Mouse (Mus musculus) heart, embryonic 16.5 days (tissue): ENCODE results near the gene Best2. TPM values are rescaled to one million over a fixed set of nuclear protein-coding genes. Genes with fewer than 3 reads are reported as not detected.

Experiments used
- ATAC-seq: fragments of 200-750 bp; cut with Nextera tagmentation; replicated peaks from 2 replicates; pipeline ENCODE4 v1.8.0; 2017; ENCODE audit warnings: moderate number of reproducible peaks; ENCODE audit not compliant: insufficient read depth, low FRiP score; ENCODE audit errors: extremely low read depth
- H3K27ac ChIP-seq: fragments of 300-500 bp; sonication (generic); 2 replicates; pipeline ENCODE4 v1.5.1; 2014; ENCODE audit warnings: mild to moderate bottlenecking, low read length, control low read depth, moderate library complexity
- H3K27me3 ChIP-seq: fragments of 300-500 bp; sonication (generic); 2 replicates; pipeline ENCODE4 v1.6.1; 2014; ENCODE audit warnings: low read length, mixed read lengths; ENCODE audit not compliant: control insufficient read depth, insufficient read depth
- H3K36me3 ChIP-seq: fragments of 300-500 bp; sonication (generic); 2 replicates; pipeline ENCODE4 v1.6.1; 2014; ENCODE audit not compliant: control insufficient read depth, insufficient read depth
- H3K4me1 ChIP-seq: fragments of 300-500 bp; sonication (generic); 2 replicates; pipeline ENCODE4 v1.6.1; 2014; ENCODE audit warnings: low read length, mixed read lengths; ENCODE audit not compliant: control insufficient read depth, insufficient read depth
- H3K4me2 ChIP-seq: fragments of 300-500 bp; sonication (generic); 2 replicates; pipeline ENCODE4 v1.6.1; 2014; ENCODE audit warnings: low read depth, mild to moderate bottlenecking, control low read depth, low read length
- H3K4me3 ChIP-seq: fragments of 300-500 bp; sonication (generic); 2 replicates; pipeline ENCODE4 v1.5.1; 2014; ENCODE audit warnings: mild to moderate bottlenecking, control low read depth, low read length
- H3K9ac ChIP-seq: fragments of 300-500 bp; sonication (generic); 2 replicates; pipeline ENCODE4 v1.6.1; 2014; ENCODE audit warnings: low read length, control low read depth
- H3K9me3 ChIP-seq: fragments of 300-500 bp; sonication (generic); replicated peaks from 2 replicates; pipeline ENCODE4 v1.6.1; 2016; ENCODE audit warnings: low read length; ENCODE audit not compliant: control insufficient read depth
- WGBS: fragments of 180-500 bp; shearing (Covaris S2); extraction: QIAGEN DNeasy Blood & Tissue Kit; methylation state at CpG from one replicate; pipeline ENCODE4 v1.1.7; 2014; 5-methylcytosine and 5-hydroxymethylcytosine counted together
- polyA plus RNA-seq: library from polyadenylated mRNA; unstranded; fragments of >200 nt; fragmentation: Nextera tagmentation; extraction: Ambion mirVana; gene quantifications from 2 replicates; pipeline ENCODE4 v1.2.1, GENCODE M21; 2015

Gene Best2
- polyA plus RNA-seq, 1 experiment from 2014 or later, result not detected

DNA sequence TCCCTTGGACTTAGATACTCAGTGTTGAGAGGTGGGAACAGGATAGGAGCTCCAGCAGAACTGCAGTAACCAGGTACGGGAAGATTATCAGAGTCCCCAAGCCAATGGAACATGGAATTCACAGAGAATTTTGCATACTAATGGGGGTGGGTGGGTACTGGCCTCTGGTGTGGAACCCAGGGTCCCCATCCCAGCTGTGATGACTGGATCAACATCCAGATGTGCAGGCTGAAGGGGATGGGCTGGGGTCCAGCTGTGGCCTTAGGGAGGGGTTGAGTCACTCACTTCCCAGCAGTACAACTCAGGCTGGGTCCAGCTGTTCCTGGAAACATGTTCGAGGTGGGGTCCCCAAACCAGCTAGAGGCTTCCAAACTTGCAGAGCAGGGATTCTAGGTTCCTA lies 26.4 kb downstream of the Best2 start:
- H3K4me1 ChIP-seq, result peaks cover 30% of the 10 kb centered on the region
- H3K9ac ChIP-seq, result no peak overlapping the region
- no peaks in the 10 kb centered on the region for H3K9me3 ChIP-seq
- H3K36me3 ChIP-seq, result no peaks in the 10 kb centered on the region
- no peaks in the 10 kb centered on the region for H3K27me3 ChIP-seq
- ATAC-seq, result no peak
- 61% methylated on average over 2 of the region's 2 CpGs for WGBS
- no peak overlapping the region for H3K4me3 ChIP-seq
- H3K27ac ChIP-seq, result no peak overlapping the region
- no peak overlapping the region for H3K4me2 ChIP-seq

DNA sequence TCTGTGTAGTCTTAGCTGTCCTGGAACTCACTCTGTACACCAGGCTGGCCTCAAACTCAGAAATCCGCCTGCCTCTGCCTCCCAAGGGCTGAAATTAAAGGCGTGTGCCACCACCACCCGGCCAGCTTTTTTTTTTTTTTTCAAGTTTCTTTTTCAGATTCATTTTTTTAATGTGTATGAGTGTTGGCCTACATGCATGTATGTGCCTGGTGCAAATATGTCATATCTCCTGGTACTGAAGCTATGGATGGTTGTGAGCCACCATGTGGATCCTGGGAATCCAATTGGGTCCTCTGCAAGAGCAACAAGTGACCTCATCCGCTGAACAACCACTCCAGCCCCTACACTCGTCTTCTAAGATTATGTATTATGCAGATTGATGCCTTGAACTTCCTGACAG lies 26.9 kb downstream of the Best2 start:
- no peak overlapping the region for H3K27ac ChIP-seq
- no peaks in the 10 kb centered on the region for H3K27me3 ChIP-seq
- peaks cover 30% of the 10 kb centered on the region for H3K4me1 ChIP-seq
- H3K9me3 ChIP-seq, result no peaks in the 10 kb centered on the region
- H3K9ac ChIP-seq, result no peak overlapping the region
- no peak overlapping the region for H3K4me3 ChIP-seq
- WGBS, result 80% methylated on average over 5 of the region's 5 CpGs
- H3K36me3 ChIP-seq, result no peaks in the 10 kb centered on the region
- H3K4me2 ChIP-seq, result no peak overlapping the region
- no peak for ATAC-seq

DNA sequence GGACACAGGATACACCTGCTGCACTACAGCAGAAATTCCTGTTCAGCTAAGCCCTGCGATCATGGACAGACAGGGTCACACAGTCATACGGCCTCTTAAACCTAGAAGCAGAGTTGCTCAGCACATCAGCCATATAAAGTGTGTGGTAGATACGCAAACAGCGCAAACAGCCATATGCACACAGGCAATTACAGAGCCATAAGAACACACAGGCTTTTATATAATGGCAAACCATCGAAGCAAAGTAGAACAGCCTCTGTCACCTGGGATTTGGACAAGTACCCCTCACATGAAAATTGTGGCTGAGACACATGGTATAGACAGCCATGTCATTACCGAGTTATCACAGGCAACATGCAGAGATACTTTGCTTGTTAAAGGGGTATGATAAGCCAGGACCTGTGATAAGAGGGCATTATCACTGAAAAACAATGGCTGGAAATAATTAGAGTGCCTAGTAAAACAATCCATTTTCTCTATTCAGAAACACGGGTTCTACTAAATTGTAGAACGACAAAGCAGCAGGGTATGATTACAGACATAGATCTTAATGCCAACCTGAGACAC lies 27.9 kb downstream of the Best2 start:
- 36% methylated on average over 8 of the region's 8 CpGs for WGBS
- peaks cover 34% of the 10 kb centered on the region for H3K4me1 ChIP-seq

DNA sequence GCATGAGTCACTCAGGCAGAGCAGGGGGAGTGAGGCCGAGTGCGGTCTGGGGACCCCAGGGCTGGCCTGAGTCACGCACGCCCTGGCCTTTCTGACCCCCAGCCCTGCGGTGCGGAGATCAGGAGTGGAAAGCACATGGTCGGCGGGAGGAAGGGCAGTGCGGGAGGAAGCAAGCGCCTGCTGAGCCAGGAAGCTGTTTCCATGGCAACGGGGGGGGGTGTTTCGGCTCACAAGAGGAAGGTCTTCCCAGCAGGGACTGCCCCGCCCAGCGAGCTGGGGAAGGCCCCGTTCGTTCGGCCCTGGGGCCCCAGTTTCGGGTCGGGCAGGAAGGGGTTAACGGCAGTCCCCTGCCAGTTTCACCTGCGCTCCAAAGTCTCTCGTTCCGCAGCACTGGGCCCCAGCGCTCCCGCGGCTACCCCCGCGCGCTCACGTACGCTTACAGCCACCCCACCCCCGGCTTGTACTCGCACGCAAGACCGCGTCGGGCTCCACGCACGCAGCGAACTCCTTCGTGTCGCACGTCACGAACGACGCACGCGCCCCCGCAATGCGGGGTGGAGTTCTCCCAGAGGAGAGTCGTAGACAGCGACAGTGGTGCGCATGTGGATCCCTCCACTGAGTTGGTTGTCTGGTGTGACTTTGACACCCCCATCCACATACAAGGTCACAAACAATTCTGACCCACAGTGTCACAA lies 28.5 kb downstream of the Best2 start:
- H3K27ac ChIP-seq, result peak overlapping the region; percentile 72
- H3K27me3 ChIP-seq, result no peaks in the 10 kb centered on the region
- under 1% methylated on average over 53 of the region's 53 CpGs for WGBS
- no peaks in the 10 kb centered on the region for H3K9me3 ChIP-seq
- no peaks in the 10 kb centered on the region for H3K36me3 ChIP-seq
- peak; percentile 26; the same call in 1 of the 2 replicates for ATAC-seq
- peak overlapping the region; percentile 66 for H3K4me3 ChIP-seq
- peaks cover 36% of the 10 kb centered on the region for H3K4me1 ChIP-seq
- peak overlapping the region; percentile 97 for H3K4me2 ChIP-seq
- H3K9ac ChIP-seq, result peak overlapping the region; percentile 76

More for the DNA sequence above, 27.9 kb downstream of the Best2 start:
- no peak for ATAC-seq
- H3K27me3 ChIP-seq, result no peaks in the 10 kb centered on the region
- peak overlapping the region; percentile 66 for H3K4me3 ChIP-seq
- no peaks in the 10 kb centered on the region for H3K36me3 ChIP-seq
- peak overlapping the region; percentile 76 for H3K9ac ChIP-seq
- H3K27ac ChIP-seq, result peak overlapping the region; percentile 60; the same call in 1 of the 2 replicates
- no peaks in the 10 kb centered on the region for H3K9me3 ChIP-seq
- peak overlapping the region; percentile 97 for H3K4me2 ChIP-seq

DNA sequence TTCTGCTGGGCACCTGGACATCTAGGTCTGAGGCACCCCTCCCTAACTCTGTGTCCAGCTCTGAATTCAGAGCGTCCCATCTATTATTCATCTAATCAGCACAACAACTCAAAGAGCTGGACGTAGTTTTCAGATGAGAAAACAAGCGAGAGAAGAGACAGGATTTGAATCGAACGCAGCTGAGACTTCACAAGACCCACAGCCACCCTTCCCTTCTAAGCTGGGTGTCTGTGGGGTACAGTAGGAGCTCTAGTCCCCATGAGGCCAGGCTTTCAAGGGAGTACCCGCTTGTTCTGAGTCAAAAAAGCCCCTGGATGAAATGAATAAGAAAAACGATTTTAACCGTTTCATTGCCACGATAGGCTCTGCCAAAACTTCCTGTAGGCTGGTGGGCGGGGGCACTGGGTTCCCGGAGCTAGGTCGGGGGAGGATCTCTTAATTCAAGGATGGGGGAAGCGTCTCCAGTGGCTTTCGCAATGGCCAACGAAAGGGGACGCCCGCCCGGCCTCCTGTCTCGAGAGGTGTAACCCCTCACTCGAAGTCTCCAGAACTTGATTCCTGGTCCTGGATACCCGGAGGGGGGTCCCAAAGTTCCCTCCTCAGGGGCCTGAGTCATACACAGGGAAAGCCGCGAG lies 29.2 kb downstream of the Best2 start:
- Histone ChIP-seq H3K4me3 (peak overlapping the region; percentile 66), H3K9me3 (no peaks in the 10 kb centered on the region), H3K4me1 (peaks cover 40% of the 10 kb centered on the region), H3K27ac (peak overlapping the region; percentile 72), H3K4me2 (peak overlapping the region; percentile 97), H3K27me3 (no peaks in the 10 kb centered on the region), H3K36me3 (no peaks in the 10 kb centered on the region), H3K9ac (peak overlapping the region; percentile 76)
- no peak for ATAC-seq
- 3% methylated on average over 23 of the region's 23 CpGs for WGBS

DNA sequence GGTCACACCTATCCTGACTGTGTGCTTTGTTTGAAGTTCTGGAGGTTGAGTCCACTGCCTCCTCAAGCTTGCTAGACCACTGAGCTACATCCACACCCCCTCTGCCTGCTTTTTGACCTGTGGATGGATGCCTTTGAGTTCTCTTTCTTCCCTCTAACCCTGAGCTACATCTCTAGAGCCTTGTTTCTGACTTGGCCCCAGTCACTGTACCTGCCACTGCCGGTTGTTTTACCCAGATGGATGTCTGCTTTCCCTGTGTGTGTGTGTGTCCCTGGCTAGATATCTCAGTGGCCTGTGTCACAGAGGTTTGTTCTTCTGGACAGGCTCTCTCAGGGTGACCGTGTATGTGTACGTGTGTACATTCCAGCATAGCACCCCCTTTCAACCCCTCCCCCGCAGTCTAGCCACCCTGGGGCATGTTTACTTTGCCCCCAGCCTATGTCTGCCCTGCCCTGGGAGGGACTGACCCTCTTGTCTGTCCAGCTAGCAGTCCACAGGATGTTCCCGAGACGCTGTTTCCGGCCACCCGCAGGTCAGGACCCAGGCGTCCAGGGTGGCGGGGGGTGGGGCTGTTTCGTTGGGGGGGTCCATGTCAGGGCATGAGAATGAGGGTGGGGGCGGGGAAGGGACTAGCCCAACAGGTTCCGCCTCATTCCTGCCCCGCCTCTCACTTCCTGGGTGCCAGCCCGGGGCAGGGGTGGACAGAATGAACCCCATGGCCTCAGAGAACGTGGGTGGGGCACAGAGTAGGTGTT lies 29.9 kb downstream of the Best2 start:
- Histone ChIP-seq H3K9ac (peak overlapping the region; percentile 5; the same call in 1 of the 2 replicates), H3K4me2 (peak overlapping the region; percentile 97), H3K27ac (peak overlapping the region; percentile 72), H3K27me3 (no peaks in the 10 kb centered on the region), H3K9me3 (no peaks in the 10 kb centered on the region), H3K4me1 (peaks cover 46% of the 10 kb centered on the region), H3K36me3 (no peaks in the 10 kb centered on the region), H3K4me3 (no peak overlapping the region)
- WGBS, result 12% methylated on average over 16 of the region's 16 CpGs
- no peak for ATAC-seq

DNA sequence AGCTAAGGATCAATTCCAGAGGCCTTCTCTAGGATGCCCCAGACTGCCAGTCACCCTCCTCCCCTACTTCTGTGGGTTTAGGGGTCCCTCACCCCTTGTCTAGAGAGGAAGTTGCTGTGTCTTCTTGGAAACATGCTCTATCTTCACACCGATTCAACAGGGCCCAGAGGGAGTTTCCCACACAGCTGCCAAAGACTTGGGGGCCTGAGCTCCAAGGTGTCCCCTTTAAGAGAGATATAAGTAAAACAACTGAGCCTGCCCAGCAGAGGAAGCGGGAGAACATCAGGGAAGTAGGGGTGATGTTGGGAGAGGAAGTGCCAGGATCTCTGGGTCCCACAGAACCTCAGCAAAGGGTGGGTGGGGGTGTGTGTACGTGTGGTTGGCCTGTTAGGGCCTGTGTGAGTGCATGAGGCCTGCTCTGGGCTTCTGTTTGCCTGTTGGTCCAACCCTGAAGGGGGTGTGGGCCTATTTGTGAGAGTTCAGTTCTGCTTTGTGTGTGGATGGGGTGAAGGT lies 31.8 kb downstream of the Best2 start:
- no peak overlapping the region for H3K9ac ChIP-seq
- no peak overlapping the region for H3K4me2 ChIP-seq
- no peaks in the 10 kb centered on the region for H3K9me3 ChIP-seq
- no peaks in the 10 kb centered on the region for H3K36me3 ChIP-seq
- 0 out of 2 replicates have a peak overlapping the region, but pooled peaks have one; percentile 11 for H3K27ac ChIP-seq
- no peaks in the 10 kb centered on the region for H3K27me3 ChIP-seq
- WGBS, result 64% methylated on average over 3 of the region's 3 CpGs
- no peak for ATAC-seq
- H3K4me1 ChIP-seq, result peaks cover 56% of the 10 kb centered on the region
- no peak overlapping the region for H3K4me3 ChIP-seq

DNA sequence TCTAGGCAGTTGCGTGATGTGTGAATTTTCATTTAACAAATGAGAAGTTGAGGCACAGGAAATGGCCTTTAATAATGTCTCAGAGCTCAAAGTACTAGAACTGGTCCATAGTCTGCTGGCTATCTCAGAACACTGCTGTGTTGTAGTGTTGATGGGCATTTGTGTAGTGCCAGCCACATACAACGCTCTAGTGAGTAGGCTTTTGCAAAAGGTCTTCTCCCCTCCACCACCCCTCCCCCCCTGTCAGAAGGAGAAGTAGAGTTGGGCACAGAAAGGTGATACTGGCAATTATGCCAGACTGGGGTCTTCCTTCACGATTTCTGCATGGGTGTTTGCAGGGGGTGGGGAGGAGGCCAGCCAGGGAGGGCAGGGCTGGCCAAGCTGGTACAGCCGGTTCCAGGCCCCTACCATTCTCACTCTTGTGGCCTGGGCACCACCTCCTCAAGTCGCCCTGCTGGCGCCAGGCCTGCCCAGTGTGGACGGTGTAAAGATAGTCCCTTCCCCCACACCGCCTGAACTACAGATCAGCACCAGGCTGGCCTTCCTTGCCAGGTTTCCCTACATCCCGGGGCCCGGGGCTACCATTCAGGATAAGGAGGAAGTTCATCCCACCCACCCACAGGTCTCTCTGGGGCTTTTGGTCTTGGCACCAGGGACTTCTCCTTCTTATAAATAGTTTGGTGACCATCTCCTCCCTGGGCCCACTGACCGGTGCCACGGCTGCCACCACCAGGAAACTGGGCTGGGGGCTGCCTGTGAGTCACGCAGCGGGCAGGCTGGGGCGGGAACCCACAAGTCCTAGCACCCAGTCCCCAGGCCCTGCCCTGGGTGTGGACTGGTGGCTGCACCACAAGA lies 32.5 kb downstream of the Best2 start:
- Histone ChIP-seq H3K4me2 (no peak overlapping the region), H3K27me3 (no peaks in the 10 kb centered on the region), H3K36me3 (no peaks in the 10 kb centered on the region), H3K9ac (no peak overlapping the region), H3K27ac (peak overlapping the region; percentile 80; the same call in 1 of the 2 replicates), H3K4me1 (peaks cover 59% of the 10 kb centered on the region), H3K9me3 (no peaks in the 10 kb centered on the region), H3K4me3 (no peak overlapping the region)
- no peak for ATAC-seq
- WGBS, result 71% methylated on average over 15 of the region's 15 CpGs
